Mouse (Mus musculus) frontal cortex, postnatal 25 days (tissue): Measurements from ENCODE around the gene Thrap3.
"Not testable (repeated sequence)": the region's sequence is repeated elsewhere in the genome, so short reads cannot be mapped to it uniquely, and the experiment has no call there.

Source experiments
- DNase-seq, 2 experiments: peaks; one replicate each; pipeline ENCODE4 v3.0.0; 2022; ENCODE audit warnings: low spot score in 2 of 2

Gene Thrap3

DNA sequence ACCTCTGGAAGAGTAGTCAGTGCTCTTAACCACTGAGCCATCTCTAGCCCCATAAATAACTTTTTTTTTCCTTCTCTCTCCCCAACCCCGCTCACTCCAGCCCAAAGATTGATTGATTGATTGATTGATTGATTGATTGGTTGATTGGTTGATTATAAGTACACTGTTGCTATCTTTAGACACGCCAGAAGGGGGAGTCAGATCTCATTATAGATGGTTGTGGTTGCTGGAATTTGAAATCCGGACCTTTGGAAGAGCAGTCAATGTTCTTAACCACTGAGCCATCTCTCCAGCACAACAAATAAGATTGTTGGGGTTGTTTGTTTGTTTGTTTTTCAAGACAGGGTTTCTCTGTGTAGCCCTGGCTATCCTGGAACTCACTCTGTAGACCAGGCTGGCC lies 17.0 kb upstream of the Thrap3 start:
- DNase-seq, result not testable (repeated sequence)

DNA sequence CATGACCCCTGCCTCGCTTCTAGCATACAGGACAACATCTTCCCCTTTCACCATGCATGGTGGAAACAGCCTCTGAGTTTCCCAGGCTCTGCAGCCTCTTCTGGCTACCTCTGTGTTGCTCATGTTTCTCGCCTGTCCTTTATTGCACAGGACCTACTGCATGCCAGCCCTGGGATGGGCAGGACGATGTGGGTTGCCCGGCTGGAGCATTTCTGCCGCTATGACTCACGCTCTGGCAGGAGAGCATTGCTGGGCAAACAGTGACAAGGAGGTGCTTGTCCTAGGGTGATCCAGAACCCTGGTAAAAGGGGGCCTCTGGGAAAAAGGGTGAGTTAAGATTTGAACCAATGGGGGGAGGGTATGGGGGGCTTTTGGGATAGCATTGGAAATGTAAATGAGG lies 15.2 kb upstream of the Thrap3 start:
- no peak for DNase-seq

DNA sequence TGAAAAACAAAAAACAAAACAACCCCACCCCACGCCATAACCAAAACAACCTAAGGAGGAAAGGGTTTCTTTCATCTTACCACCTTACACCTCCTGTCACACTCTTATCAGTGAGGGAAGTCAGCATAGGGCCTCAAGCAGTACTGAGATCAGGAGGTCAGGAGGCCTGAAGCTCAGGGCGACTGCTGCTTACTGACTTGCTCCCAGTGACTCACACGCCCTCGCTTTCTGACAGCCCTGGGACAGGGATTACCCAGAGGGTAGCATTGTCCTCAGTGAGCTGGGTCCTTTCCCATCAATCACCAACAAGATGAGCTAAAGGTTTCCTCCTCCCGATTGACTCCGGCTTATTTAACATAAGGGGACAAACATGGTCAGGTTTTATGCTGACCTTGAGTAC lies 4.5 kb upstream of the Thrap3 start:
- no peak for DNase-seq

GRCm38 (mm10) chr4:126205386-126205785 lies 2.8 kb upstream of the Thrap3 start:
- DNase-seq, result no peak

GRCm38 (mm10) chr4:126204661-126205230 lies 2.2 kb upstream of the Thrap3 start:
- no peak for DNase-seq

DNA sequence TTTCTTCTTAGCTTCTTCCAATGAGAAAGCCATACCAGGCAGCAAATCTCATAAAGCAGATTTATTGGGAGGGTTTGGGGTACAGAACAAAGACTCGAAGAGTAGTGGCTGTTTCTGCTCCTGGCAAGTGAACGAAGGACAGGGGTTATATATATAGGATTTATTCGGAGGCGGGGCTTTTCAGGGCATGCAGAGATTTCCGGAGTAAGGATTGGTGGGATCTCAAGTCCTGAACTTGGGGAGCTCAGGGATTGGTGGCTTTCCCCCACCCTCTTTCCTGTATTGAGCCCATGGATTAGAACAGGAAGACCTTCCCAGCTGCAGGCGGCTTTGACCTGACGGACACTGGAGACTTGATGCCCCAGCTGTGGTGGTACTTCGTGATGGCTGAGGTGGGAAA lies 1.5 kb upstream of the Thrap3 start:
- DNase-seq, result no peak

DNA sequence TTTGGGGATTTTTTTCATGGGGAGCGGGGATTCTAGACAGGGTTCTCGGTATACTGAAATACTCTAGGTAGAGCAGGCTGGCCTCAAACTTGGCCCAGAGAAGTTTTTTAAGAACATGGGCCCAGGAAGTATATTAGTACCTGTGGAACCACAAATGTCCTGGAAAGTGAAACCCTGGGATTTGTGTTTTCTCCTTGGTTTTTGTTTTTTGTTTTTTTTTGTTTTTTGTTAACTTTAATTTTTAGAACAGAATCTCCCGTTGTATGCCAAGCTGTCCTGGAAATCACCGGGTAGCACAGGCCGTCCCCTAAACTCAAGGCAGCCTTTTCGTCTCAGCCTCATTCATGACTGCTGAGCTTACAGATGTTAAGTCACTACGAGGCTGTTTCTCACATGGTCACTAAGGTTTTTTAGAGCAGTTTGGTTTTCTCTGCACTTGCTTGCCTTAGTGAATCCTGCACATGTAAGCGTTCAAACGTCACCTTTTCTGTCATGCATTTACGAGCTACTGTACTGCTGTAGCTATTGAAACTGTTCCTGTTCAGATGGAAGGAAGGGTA lies 856 bp upstream of the Thrap3 start:
- DNase-seq, result no peak

DNA sequence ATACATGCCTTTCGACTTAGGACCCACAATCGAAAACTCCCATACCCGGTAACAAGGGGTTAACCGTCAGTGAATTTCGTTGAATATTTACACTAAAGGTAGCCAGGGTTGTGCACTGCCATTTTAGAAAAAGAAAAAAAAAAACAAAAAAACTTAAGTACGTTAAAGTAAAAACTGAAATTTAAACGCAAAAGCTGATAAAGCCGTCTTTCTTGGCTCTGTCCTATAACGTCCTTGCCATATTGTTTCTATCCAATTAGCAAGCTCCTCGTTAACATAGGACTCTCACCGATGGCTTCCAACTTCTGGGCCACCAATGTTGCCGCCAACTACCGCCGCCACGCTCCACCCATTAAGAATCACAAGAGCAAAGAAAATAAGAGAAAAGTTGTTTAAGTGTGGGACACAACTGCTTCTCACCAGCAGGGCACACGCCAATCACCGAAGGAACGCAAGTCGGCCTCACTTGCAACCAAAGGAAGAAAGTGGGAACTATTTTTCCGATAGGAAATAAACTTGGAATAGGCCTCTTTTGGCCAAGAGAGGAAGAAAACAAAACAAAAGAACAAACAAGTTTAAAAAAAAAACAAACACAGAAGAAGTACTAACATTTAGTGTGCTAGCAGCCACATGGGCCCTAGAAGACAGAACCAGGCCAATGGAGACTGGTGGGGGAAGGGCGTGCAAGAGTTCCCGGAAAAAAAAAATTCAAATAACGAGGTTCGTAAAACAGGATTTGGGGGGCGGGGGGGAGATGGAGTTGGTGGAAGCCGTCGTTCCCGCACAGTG lies 852 bp downstream of the Thrap3 start:
- no peak for DNase-seq

- DNase-seq, result no peak
Observed at GRCm38 (mm10) chr4:126200656-126201055, 1.9 kb downstream of the Thrap3 start.

DNA sequence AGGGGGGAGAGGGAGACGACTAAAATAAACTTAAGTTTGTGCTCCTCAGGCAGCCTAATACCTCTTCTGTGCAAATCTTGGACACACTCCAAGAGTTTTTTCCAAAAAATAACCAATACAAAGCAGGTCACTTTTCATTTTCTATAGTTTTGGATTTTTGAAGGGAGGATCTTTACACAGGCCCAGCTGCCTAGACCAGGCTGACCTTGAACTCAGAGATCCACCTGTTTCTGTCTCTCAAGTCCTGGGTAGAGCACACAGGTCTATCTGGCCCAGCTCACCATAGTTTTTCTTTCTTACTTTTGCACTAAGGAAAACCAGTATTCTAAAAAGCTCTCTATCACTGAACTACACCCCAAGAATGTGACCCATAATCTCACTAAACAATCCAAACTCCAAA lies 2.5 kb downstream of the Thrap3 start:
- DNase-seq, result no peak

DNA sequence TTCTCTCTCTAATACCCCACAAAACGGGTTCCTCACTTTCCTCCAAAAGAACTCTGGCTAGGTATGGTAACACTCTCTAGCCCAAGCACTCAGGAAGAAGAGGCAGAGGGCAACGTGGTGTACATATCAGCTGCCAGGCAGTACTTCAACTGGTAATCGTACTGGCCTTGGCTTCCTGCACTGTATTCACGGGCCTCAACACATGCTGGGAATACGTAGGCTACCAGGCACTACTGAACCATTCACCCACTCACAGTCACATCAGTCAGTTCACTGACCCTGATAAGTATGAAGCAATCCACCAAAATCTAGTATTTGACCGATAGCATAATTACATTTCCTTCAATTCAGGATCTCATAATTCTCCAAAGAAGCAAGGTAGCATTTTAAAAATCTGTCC lies 3.0 kb downstream of the Thrap3 start:
- no peak for DNase-seq

DNA sequence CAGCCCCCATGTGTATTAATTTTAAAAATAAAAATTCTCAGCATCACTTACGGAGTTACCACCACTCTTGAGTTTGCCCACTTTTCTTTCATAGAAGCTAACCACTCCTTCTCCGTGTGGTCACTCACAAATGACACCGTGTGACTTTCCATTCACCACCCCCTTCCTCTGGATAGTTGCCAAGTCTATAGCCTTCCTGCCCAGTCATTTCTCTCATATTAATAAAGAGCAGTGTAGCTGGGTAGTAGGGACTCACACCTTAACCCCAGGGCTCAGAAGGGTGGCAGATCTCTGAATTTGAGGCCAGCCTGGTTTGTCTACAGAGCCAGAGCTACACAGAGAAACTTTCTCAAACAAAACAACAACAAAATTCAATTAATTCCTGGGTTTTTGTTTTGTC lies 5.1 kb downstream of the Thrap3 start:
- DNase-seq, result no peak

GRCm38 (mm10) chr4:126194916-126195315 lies 7.6 kb downstream of the Thrap3 start:
- DNase-seq, result no peak

- DNase-seq, result no peak
Observed at GRCm38 (mm10) chr4:126194216-126194615, 8.3 kb downstream of the Thrap3 start.

DNA sequence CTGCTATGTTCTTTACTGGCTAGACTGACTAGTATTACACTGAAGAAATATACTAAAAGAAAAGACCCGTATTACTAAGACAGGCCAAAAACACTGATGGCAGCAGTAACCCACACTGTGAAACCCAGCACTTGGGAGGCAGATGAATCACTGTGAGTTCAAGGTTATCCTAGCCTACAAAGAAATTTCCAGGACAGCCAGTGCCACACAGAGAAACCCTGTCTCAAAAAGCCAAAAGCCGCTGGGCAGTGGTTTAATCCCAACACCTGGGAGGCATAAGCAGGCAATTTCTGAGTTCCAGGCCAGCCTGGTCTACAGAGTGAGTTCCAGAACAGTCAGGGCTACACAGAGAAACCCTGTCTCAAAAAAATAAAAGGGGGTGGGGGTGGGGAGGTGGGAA lies 11.9 kb downstream of the Thrap3 start:
- no peak for DNase-seq

GRCm38 (mm10) chr4:126187096-126187495 lies 15.5 kb downstream of the Thrap3 start:
- no peak for DNase-seq

- DNase-seq, result no peak
Observed at GRCm38 (mm10) chr4:126183034-126183433, 19.5 kb downstream of the Thrap3 start.

GRCm38 (mm10) chr4:126181170-126181957 lies 21.2 kb downstream of the Thrap3 start:
- no peak for DNase-seq

DNA sequence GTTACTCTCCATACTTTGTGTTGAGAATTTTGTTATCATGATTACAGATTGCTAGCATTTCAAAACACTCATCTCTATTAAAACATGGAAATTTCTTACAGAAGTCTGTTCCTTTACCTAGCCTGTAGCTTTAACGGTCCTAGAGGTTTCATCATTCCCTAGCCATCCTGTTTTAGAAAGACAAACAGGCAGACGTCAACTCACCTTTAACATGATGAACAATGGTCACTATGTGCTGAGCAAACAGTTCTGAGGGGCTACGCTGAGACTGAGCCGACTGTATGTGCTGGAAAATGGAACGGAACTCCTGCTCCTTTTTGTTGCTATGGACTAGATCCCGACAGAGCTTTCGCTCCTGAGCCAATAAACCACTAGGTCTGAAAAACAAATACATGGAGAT lies 26.6 kb downstream of the Thrap3 start:
- DNase-seq, result not testable (repeated sequence)

DNA sequence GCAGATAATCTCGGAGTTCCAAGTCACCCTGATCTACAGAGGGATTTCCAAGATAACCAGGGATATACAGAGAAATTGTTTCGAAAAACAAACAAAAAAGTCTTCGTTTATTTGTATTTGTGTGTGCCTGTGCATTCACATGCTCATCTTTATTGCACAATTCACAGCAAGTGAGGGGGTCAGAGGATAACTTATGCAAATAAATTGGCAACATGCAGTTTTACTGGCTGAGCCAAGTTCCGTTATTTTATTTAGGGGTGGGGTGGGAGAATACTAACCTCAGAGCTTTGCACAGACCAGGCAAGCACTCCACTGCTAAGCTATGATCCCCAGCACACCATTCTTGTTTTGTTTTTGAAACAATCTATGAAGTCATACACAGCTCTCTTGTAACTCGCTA lies 28.8 kb downstream of the Thrap3 start:
- DNase-seq, result no peak

DNA sequence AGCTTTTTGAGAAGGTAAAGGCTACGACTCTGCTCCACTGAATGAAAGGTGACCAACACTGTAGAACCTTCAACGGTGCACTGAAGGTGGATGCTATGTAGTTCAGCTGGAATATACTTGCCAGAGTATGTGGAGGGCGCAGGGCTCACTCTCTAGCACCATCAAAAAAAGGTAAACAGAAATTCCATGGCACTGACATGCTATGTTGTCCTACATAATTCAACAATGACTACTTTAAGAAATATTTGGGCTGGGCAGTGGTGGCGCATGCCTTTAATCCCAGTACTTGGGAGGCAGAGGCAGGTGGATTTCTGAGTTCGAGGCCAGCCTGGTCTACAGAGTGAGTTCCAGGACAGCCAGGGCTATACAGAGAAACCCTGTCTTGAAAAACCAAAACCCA lies 31.8 kb downstream of the Thrap3 start:
- not testable (repeated sequence) for DNase-seq

DNA sequence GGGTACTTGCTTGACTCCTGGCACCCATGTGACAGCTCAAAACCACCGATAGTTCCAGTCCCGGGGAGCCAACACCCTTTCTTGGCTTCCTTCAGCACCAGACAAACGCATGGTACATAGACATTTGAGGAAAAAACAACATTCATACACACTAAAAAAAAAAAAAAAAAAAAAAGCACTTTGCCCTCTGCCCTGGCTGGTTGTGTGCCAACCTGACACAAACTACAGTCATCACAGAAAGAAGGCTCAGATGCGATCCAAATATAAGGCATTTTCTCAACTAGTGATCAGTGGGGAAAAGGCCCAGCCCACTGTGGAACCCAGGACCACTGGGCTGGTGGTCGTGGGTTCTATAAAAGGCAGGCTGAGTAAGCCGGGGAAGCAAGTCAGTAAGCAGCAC lies 33.7 kb downstream of the Thrap3 start:
- DNase-seq, result no peak

DNA sequence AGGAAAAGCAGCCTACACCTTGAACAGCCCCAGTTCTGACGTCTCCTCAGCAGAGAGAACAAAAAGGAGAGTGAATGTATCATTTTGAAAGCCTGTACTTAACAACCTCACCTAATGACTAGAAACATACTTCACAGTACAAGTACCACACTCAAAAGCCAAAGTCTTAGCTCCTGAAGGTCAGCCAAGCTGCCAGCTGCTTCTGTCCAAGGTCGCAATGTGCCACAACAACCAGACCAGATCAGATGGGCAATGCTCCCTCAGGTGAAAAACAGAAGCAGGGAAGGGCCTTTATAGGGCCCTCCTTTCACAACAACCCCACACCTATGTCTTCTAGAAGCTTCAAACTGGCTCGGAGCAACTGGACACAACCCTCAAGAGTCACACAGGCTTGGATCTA lies 36.5 kb downstream of the Thrap3 start:
- DNase-seq, result no peak
